In genomic region chr4:59625998-59626910, GRCm38 (mm10) we compare ENCODE assay signal across 8 mouse cellular contexts. TPM values are rescaled to one million over a fixed set of nuclear protein-coding genes. Genes with fewer than 3 reads are reported as not detected.
A peak's percentile ranks its signal among the peaks of the same experiment; 100 is the strongest.
DNase-seq lines count a peak whose midpoint lies in the region; ATAC-seq lines count a peak whose summit lies in the region.

E130308A19Rik (plus strand) TSS chr4:59626211.

- H3K9me3 ChIP-seq in embryonic facial prominence, embryonic 14.5 days (ENCODE audit: control insufficient read depth, low read length): no peaks in the 10 kb centered on the region
- H3K9me3 ChIP-seq in kidney, embryonic 14.5 days (ENCODE audit: control insufficient read depth, low read length): no peaks in the 10 kb centered on the region

- no peaks in the 10 kb centered on the region for H3K36me3 ChIP-seq in embryonic facial prominence, embryonic 14.5 days (ENCODE audit: control insufficient read depth, insufficient read depth, low read length)
- H3K36me3 ChIP-seq in kidney, embryonic 14.5 days (ENCODE audit: control insufficient read depth, insufficient read depth, low read length): no peaks in the 10 kb centered on the region

- WGBS in embryonic facial prominence, embryonic 14.5 days: under 1% methylated on average over 25 of the region's 120 CpGs
- WGBS in kidney, embryonic 14.5 days: under 1% methylated on average over 85 of the region's 120 CpGs

- peak within 1 kb of the TSS; percentile 85 for H3K9ac ChIP-seq in embryonic facial prominence, embryonic 14.5 days (ENCODE audit: low read depth, low read length)
- H3K9ac ChIP-seq in kidney, embryonic 14.5 days (ENCODE audit: low read depth, low read length): peak within 1 kb of the TSS; percentile 85

- ATAC-seq in embryonic facial prominence, embryonic 14.5 days (ENCODE audit: low read depth): peak; percentile 96
- peak; percentile 94 for ATAC-seq in kidney, embryonic 14.5 days (ENCODE audit: low FRiP score, low TSS enrichment)

- DNase-seq in 3T3-L1 (ENCODE audit: low read depth, low spot score): peak; percentile 73
- DNase-seq in adrenal gland, postnatal 36 days: peak; percentile 85 to 90
- DNase-seq in embryonic facial prominence, embryonic 14.5 days (ENCODE audit: low spot score): peak; percentile 93
- peak; percentile 76 to 80 for DNase-seq in heart, adult 9 months (ENCODE audit: low spot score in 2 of 2)
- DNase-seq in liver: peak; percentile 91
- DNase-seq in monocyte, adult 2 months (ENCODE audit: low read depth in 1 of 2, low spot score in 2 of 2): peak; percentile 7 to 9
- DNase-seq in spleen, postnatal 14 days (ENCODE audit: low spot score in 2 of 2): peak; percentile 67 to 70

- peak within 1 kb of the TSS; percentile 84 for H3K4me2 ChIP-seq in embryonic facial prominence, embryonic 14.5 days (ENCODE audit: low read depth, low read length)
- H3K4me2 ChIP-seq in kidney, embryonic 14.5 days (replicated peaks; ENCODE audit: low read depth, low read length): peak within 1 kb of the TSS; percentile 74

- H3K27me3 ChIP-seq in embryonic facial prominence, embryonic 14.5 days (replicated peaks; ENCODE audit: control insufficient read depth, insufficient read depth, low read length): no peaks in the 10 kb centered on the region
- H3K27me3 ChIP-seq in kidney, embryonic 14.5 days (ENCODE audit: control insufficient read depth, insufficient read depth, low read length): no peaks in the 10 kb centered on the region

- peak within 1 kb of the TSS; percentile 95 for H3K4me3 ChIP-seq in embryonic facial prominence, embryonic 14.5 days (ENCODE audit: low read depth, low read length)
- H3K4me3 ChIP-seq in kidney, embryonic 14.5 days (ENCODE audit: low read length): peak within 1 kb of the TSS; percentile 85

- H3K4me1 ChIP-seq in embryonic facial prominence, embryonic 14.5 days (ENCODE audit: control insufficient read depth, insufficient read depth, low read length): 0 out of 2 replicates have a peak, but pooled peaks cover 11% of the 10 kb centered on the region
- peaks cover 13% of the 10 kb centered on the region; the same call in 1 of the 2 replicates for H3K4me1 ChIP-seq in kidney, embryonic 14.5 days (ENCODE audit: control insufficient read depth, insufficient read depth, low read length)

- H3K27ac ChIP-seq in embryonic facial prominence, embryonic 14.5 days (replicated peaks; ENCODE audit: low read depth, low read length): peak within 1 kb of the TSS; percentile 77
- peak within 1 kb of the TSS; percentile 88 for H3K27ac ChIP-seq in kidney, embryonic 14.5 days (ENCODE audit: low read depth, low read length)

RNA-seq across cellular contexts. Expression of gene E130308A19Rik, which starts in this region (rescaled TPM):
- 10 to 100 TPM; 14.5 to 16.6 TPM for total RNA-seq in adrenal gland, postnatal 36 days (2021)
- polyA plus RNA-seq in embryonic facial prominence, embryonic 14.5 days (2014; fragmentation: Nextera tagmentation; extraction: Ambion mirVana): 14.9 and 18.5 TPM in 2 replicates
- 29.7 and 47.3 TPM in 2 replicates for polyA plus RNA-seq in kidney, embryonic 14.5 days (2014; fragmentation: Nextera tagmentation; extraction: Ambion mirVana)

Comparison
In these comparisons a context has a peak if more than half of its experiments do, and no peak if none do; other contexts are left out.
1. Peak in every context shown above with its lines: DNase-seq, ATAC-seq, H3K4me3 ChIP-seq and H3K27ac ChIP-seq.
2. DNase-seq: peak in every context shown above with its lines; median percentile 93 in embryonic facial prominence, embryonic 14.5 days; 91 in liver; 88 in adrenal gland, postnatal 36 days; 78 in heart, adult 9 months; 73 in 3T3-L1; 68 in spleen, postnatal 14 days; 8 in monocyte, adult 2 months.